In the genomic region with DNA sequence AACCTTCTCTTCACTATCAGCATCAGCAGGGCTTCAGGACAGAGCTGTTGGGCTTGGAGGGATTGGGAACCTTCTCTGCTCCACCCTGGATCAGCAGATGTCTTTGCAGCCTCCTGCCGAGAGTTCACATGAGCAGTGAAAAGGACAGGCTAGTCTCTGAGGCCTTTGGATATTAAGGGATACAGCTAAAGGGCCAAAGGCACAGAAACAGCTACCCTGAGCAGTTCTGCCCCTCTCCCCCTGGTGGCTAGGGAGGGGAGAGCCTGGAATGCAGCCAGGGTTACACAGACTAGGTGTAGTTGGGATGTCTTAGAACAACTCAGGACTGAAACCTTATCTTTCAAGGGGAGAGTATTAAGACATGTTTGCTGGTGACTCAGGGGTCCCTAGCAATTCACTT, we compare ENCODE assay signal across 8 mouse cellular contexts. TPM values are rescaled to one million over a fixed set of nuclear protein-coding genes. Genes with fewer than 3 reads are reported as not detected.
A peak's percentile ranks its signal among the peaks of the same experiment; 100 is the strongest.
DNase-seq lines count a peak whose midpoint lies in the region; ATAC-seq lines count a peak whose summit lies in the region.

No protein-coding gene starts in this region.

- peaks cover 4% of the 10 kb centered on the region for H3K36me3 ChIP-seq in heart, embryonic 11.5 days (ENCODE audit: control insufficient read depth, insufficient read depth, low read length)
- H3K36me3 ChIP-seq in midbrain, embryonic 11.5 days (ENCODE audit: control insufficient read depth, insufficient read depth, low read length) = peaks cover 6% of the 10 kb centered on the region; the same call in 1 of the 2 replicates
- H3K36me3 ChIP-seq in midbrain, embryonic 15.5 days (replicated peaks) = peaks cover 22% of the 10 kb centered on the region; the same call in 1 of the 2 replicates

- ATAC-seq in heart, embryonic 11.5 days (replicated peaks; ENCODE audit: insufficient number of reproducible peaks, low FRiP score, low TSS enrichment) = no peak
- ATAC-seq in midbrain, embryonic 11.5 days (ENCODE audit: low FRiP score) = no peak
- ATAC-seq in midbrain, embryonic 15.5 days (replicated peaks) = no peak

- no peaks in the 10 kb centered on the region for H3K9me3 ChIP-seq in heart, embryonic 11.5 days (replicated peaks; ENCODE audit: control insufficient read depth, low read length)
- no peaks in the 10 kb centered on the region for H3K9me3 ChIP-seq in midbrain, embryonic 11.5 days (ENCODE audit: control insufficient read depth, low read length)
- H3K9me3 ChIP-seq in midbrain, embryonic 15.5 days = no peaks in the 10 kb centered on the region

- WGBS in heart, embryonic 11.5 days (ENCODE audit: insufficient replicate concordance) = 26% methylated on average over 1 of the region's 1 CpGs
- WGBS in midbrain, embryonic 11.5 days = 60% methylated on average over 1 of the region's 1 CpGs
- 67% methylated on average over 1 of the region's 1 CpGs for WGBS in midbrain, embryonic 15.5 days

- peak; percentile 49 to 71 for DNase-seq in heart, postnatal 14 days
- peak; percentile 85 for DNase-seq in midbrain, embryonic 11.5 days (ENCODE audit: low spot score, missing footprints)
- DNase-seq in ZHBTc4 (ENCODE audit: low read depth, low spot score) = peak; percentile 78
- peak; percentile 34 for DNase-seq in lung, postnatal 14 days
- DNase-seq in right cerebral cortex, postnatal 25 days = no peak
- DNase-seq in kidney, adult 18-20 months = no peak

- no peak overlapping the region; the same call in none of the 2 replicates for H3K4me2 ChIP-seq in heart, embryonic 11.5 days
- no peak overlapping the region for H3K4me2 ChIP-seq in midbrain, embryonic 11.5 days
- H3K4me2 ChIP-seq in midbrain, embryonic 15.5 days = no peak overlapping the region

- intact Hi-C loops in heart, postnatal 14 days (cut with DNase I) = no loop called here

- no peaks in the 10 kb centered on the region for H3K27me3 ChIP-seq in heart, embryonic 11.5 days (ENCODE audit: control insufficient read depth, insufficient read depth, low read length)
- no peaks in the 10 kb centered on the region for H3K27me3 ChIP-seq in midbrain, embryonic 11.5 days (ENCODE audit: control insufficient read depth, insufficient read depth, low read length)
- H3K27me3 ChIP-seq in midbrain, embryonic 15.5 days (replicated peaks) = no peaks in the 10 kb centered on the region

- no peak overlapping the region for H3K9ac ChIP-seq in heart, embryonic 11.5 days (ENCODE audit: low read depth, low read length)
- H3K9ac ChIP-seq in midbrain, embryonic 11.5 days (ENCODE audit: low read length) = no peak overlapping the region
- H3K9ac ChIP-seq in midbrain, embryonic 15.5 days = no peak overlapping the region; the same call in 1 of the 2 replicates

- peaks cover 34% of the 10 kb centered on the region for H3K4me1 ChIP-seq in heart, embryonic 11.5 days (ENCODE audit: control insufficient read depth, insufficient read depth, low read length)
- H3K4me1 ChIP-seq in midbrain, embryonic 11.5 days (ENCODE audit: control insufficient read depth, insufficient read depth, low read length) = peaks cover 19% of the 10 kb centered on the region
- peaks cover 29% of the 10 kb centered on the region for H3K4me1 ChIP-seq in midbrain, embryonic 15.5 days

- no peak overlapping the region for H3K27ac ChIP-seq in heart, embryonic 11.5 days (ENCODE audit: low read depth, low read length)
- H3K27ac ChIP-seq in midbrain, embryonic 11.5 days (ENCODE audit: low read depth, low read length) = no peak overlapping the region
- no peak overlapping the region for H3K27ac ChIP-seq in midbrain, embryonic 15.5 days

- no peak overlapping the region; the same call in 1 of the 2 replicates for H3K4me3 ChIP-seq in heart, embryonic 11.5 days (ENCODE audit: low read depth, low read length)
- H3K4me3 ChIP-seq in midbrain, embryonic 11.5 days (ENCODE audit: low read depth, low read length) = no peak overlapping the region
- H3K4me3 ChIP-seq in midbrain, embryonic 15.5 days = no peak overlapping the region

RNA-seq across cellular contexts. Expression of a gene that starts 10.7 kb away (rescaled TPM):
- not detected for total RNA-seq in heart, postnatal 14 days (2021)
- 0.41 and 0.53 TPM in 2 replicates for polyA plus RNA-seq in heart, embryonic 11.5 days (2014; fragmentation: Nextera tagmentation; extraction: Ambion mirVana)
- polyA plus RNA-seq in midbrain, embryonic 11.5 days (2014; fragmentation: Nextera tagmentation; extraction: Ambion mirVana) = 0.12 and 0.23 TPM in 2 replicates
- 0.31 and 0.34 TPM in 2 replicates for polyA plus RNA-seq in midbrain, embryonic 15.5 days (2015; fragmentation: Nextera tagmentation; extraction: Ambion mirVana)

RNA-seq across cellular contexts. Expression of a gene that starts 18.8 kb away (rescaled TPM):
- total RNA-seq in heart, postnatal 14 days (2021) = 10 to 100 TPM; 16.6 to 18.4 TPM
- polyA plus RNA-seq in heart, embryonic 11.5 days (2014; fragmentation: Nextera tagmentation; extraction: Ambion mirVana) = 10.2 and 11.6 TPM in 2 replicates
- 19.4 and 24.3 TPM in 2 replicates for polyA plus RNA-seq in midbrain, embryonic 11.5 days (2014; fragmentation: Nextera tagmentation; extraction: Ambion mirVana)
- 24.4 and 25.6 TPM in 2 replicates for polyA plus RNA-seq in midbrain, embryonic 15.5 days (2015; fragmentation: Nextera tagmentation; extraction: Ambion mirVana)

RNA-seq across cellular contexts. Expression of a gene that starts 45.5 kb away (rescaled TPM):
- 10 to 100 TPM; 61.1 to 70.4 TPM for total RNA-seq in heart, postnatal 14 days (2021)
- polyA plus RNA-seq in heart, embryonic 11.5 days (2014; fragmentation: Nextera tagmentation; extraction: Ambion mirVana) = 66.4 and 82.7 TPM in 2 replicates
- 15.9 and 18.1 TPM in 2 replicates for polyA plus RNA-seq in midbrain, embryonic 11.5 days (2014; fragmentation: Nextera tagmentation; extraction: Ambion mirVana)
- polyA plus RNA-seq in midbrain, embryonic 15.5 days (2015; fragmentation: Nextera tagmentation; extraction: Ambion mirVana) = 7.3 and 8.2 TPM in 2 replicates

RNA-seq across cellular contexts. Expression of a gene that starts 48.6 kb away (rescaled TPM):
- total RNA-seq in heart, postnatal 14 days (2021) = 10 to 100 TPM; 58.9 to 63.6 TPM
- polyA plus RNA-seq in heart, embryonic 11.5 days (2014; fragmentation: Nextera tagmentation; extraction: Ambion mirVana) = 217 and 221 TPM in 2 replicates
- 286 and 307 TPM in 2 replicates for polyA plus RNA-seq in midbrain, embryonic 11.5 days (2014; fragmentation: Nextera tagmentation; extraction: Ambion mirVana)
- polyA plus RNA-seq in midbrain, embryonic 15.5 days (2015; fragmentation: Nextera tagmentation; extraction: Ambion mirVana) = 197 and 203 TPM in 2 replicates

Comparison
In these comparisons a context has a peak if more than half of its experiments do, and no peak if none do; other contexts are left out.
1. DNase-seq: peak in heart, postnatal 14 days (2 of 2), midbrain, embryonic 11.5 days (single experiment), ZHBTc4 (single experiment) and lung, postnatal 14 days (single experiment); none in right cerebral cortex, postnatal 25 days (single experiment) and kidney, adult 18-20 months (single experiment).